21 mouse cellular contexts compared by ENCODE assay signal in genomic region chr10:13782235-13782757, GRCm38 (mm10).
DNase-seq lines count a peak whose midpoint lies in the region; ATAC-seq and TF ChIP-seq lines count a peak whose summit lies in the region.
"Had no signal": no experiment of that assay in that cellular context is flagged by ENCODE, and none has a peak within 500 bp of the region (broad histone marks: within the 10 kb centered on the region; RNA-seq: fewer than 3 reads in every experiment).

No protein-coding gene starts in this region.

- no peak overlapping the region for H3K4me3 ChIP-seq in intestine, embryonic 14.5 days (ENCODE audit: low read depth, low read length)
- no peak overlapping the region for H3K4me3 ChIP-seq in intestine, embryonic 16.5 days (ENCODE audit: low read length)
- H3K4me3 ChIP-seq in kidney, postnatal 0 days (replicated peaks; ENCODE audit: low read depth, low read length) = no peak overlapping the region
- no peak overlapping the region for H3K4me3 ChIP-seq in cortical plate, adult 2 months (ENCODE audit: insufficient read depth, low read length)
- H3K4me3 ChIP-seq in stomach, embryonic 16.5 days (replicated peaks; ENCODE audit: low read length) = no peak overlapping the region
- H3K4me3 ChIP-seq: embryonic facial prominence, embryonic 10.5 days; erythroblast, embryonic 14.5 days; forebrain, embryonic 10.5 days; heart, embryonic 10.5 days; hindbrain, embryonic 12.5 days had no signal

- no peak for DNase-seq in intestine, embryonic 14.5 days (ENCODE audit: low spot score)
- peak; percentile 65 for DNase-seq in kidney, postnatal 0 days (ENCODE audit: low spot score)
- DNase-seq in kidney, postnatal 10 days = no peak
- DNase-seq in right cerebral cortex, postnatal 36 days (ENCODE audit: low spot score in 2 of 2) = no peak
- DNase-seq: adrenal gland, postnatal 10 days; cerebellum, adult 18-20 months; cerebellum, adult 9-11 months; cerebellum, postnatal 36 days; gastrocnemius, postnatal 10 days; heart, adult 18-20 months; heart, postnatal 10 days; heart, postnatal 4 days had no signal

- WGBS in intestine, embryonic 14.5 days = 69% methylated on average over 10 of the region's 10 CpGs
- 76% methylated on average over 10 of the region's 10 CpGs for WGBS in intestine, embryonic 16.5 days
- WGBS in kidney, postnatal 0 days = 31% methylated on average over 10 of the region's 10 CpGs
- WGBS in stomach, embryonic 16.5 days = 68% methylated on average over 10 of the region's 10 CpGs

- H3K27me3 ChIP-seq in intestine, embryonic 14.5 days (replicated peaks; ENCODE audit: control insufficient read depth, insufficient read depth, low read length) = no peaks in the 10 kb centered on the region
- no peaks in the 10 kb centered on the region for H3K27me3 ChIP-seq in intestine, embryonic 16.5 days (replicated peaks; ENCODE audit: control insufficient read depth, insufficient read depth, low read length)
- H3K27me3 ChIP-seq in kidney, postnatal 0 days (ENCODE audit: insufficient read depth, low read length) = no peaks in the 10 kb centered on the region
- H3K27me3 ChIP-seq in stomach, embryonic 16.5 days (ENCODE audit: control insufficient read depth, insufficient read depth, low read length) = no peaks in the 10 kb centered on the region
- H3K27me3 ChIP-seq: hindbrain, embryonic 12.5 days had no signal

- TF ChIP-seq POLR2A in cortical plate, adult 2 months (IDR thresholded peaks at IDR 0.05; ENCODE audit: extremely low read depth, insufficient read depth, low read length) = no peak

- H3K9ac ChIP-seq in intestine, embryonic 14.5 days (ENCODE audit: low read length) = no peak overlapping the region
- H3K9ac ChIP-seq in intestine, embryonic 16.5 days (ENCODE audit: low read depth, low read length) = no peak overlapping the region
- no peak overlapping the region for H3K9ac ChIP-seq in kidney, postnatal 0 days (ENCODE audit: low read depth, low read length)
- H3K9ac ChIP-seq in stomach, embryonic 16.5 days (ENCODE audit: low read length) = no peak overlapping the region
- H3K9ac ChIP-seq: hindbrain, embryonic 12.5 days had no signal

- no peaks in the 10 kb centered on the region for H3K4me1 ChIP-seq in intestine, embryonic 14.5 days (replicated peaks; ENCODE audit: control insufficient read depth, insufficient read depth, low read length)
- H3K4me1 ChIP-seq in intestine, embryonic 16.5 days (ENCODE audit: control insufficient read depth, insufficient read depth, low read length) = no peaks in the 10 kb centered on the region
- 0 out of 2 replicates have a peak, but pooled peaks cover 3% of the 10 kb centered on the region for H3K4me1 ChIP-seq in kidney, postnatal 0 days (replicated peaks; ENCODE audit: insufficient read depth, low read length)
- H3K4me1 ChIP-seq in cortical plate, adult 2 months (ENCODE audit: control insufficient read depth, insufficient read depth, low read length) = peaks cover 5% of the 10 kb centered on the region
- H3K4me1 ChIP-seq in stomach, embryonic 16.5 days (ENCODE audit: control insufficient read depth, insufficient read depth, low read length) = no peaks in the 10 kb centered on the region
- H3K4me1 ChIP-seq: embryonic facial prominence, embryonic 10.5 days; heart, embryonic 10.5 days; hindbrain, embryonic 12.5 days had no signal

- ATAC-seq in intestine, embryonic 14.5 days (replicated peaks; ENCODE audit: low FRiP score, low TSS enrichment, low read depth) = peak; percentile 58; the same call in 1 of the 2 replicates
- no peak for ATAC-seq in intestine, embryonic 16.5 days
- ATAC-seq in kidney, postnatal 0 days (replicated peaks; ENCODE audit: low FRiP score, low read depth) = 0 out of 2 replicates have a peak, but pooled peaks have one; percentile 25
- ATAC-seq in stomach, embryonic 16.5 days (ENCODE audit: insufficient read depth, low FRiP score) = peak; percentile 7; the same call in 1 of the 2 replicates
- ATAC-seq: forebrain, embryonic 14.5 days had no signal

- H3K27ac ChIP-seq in intestine, embryonic 14.5 days (ENCODE audit: low read depth) = no peak overlapping the region
- H3K27ac ChIP-seq in intestine, embryonic 16.5 days (ENCODE audit: low read length) = no peak overlapping the region
- no peak overlapping the region for H3K27ac ChIP-seq in kidney, postnatal 0 days
- peak overlapping the region; percentile 17; the same call in 1 of the 2 replicates for H3K27ac ChIP-seq in cortical plate, adult 2 months (ENCODE audit: insufficient read depth, low read length)
- no peak overlapping the region for H3K27ac ChIP-seq in stomach, embryonic 16.5 days (ENCODE audit: low read length)
- H3K27ac ChIP-seq: embryonic facial prominence, embryonic 10.5 days; forebrain, embryonic 10.5 days; heart, embryonic 10.5 days; hindbrain, embryonic 12.5 days had no signal

- H3K4me2 ChIP-seq in intestine, embryonic 14.5 days (ENCODE audit: low read length) = no peak overlapping the region
- H3K4me2 ChIP-seq in intestine, embryonic 16.5 days (ENCODE audit: low read depth, low read length) = no peak overlapping the region
- H3K4me2 ChIP-seq in kidney, postnatal 0 days (ENCODE audit: low read length) = no peak overlapping the region
- no peak overlapping the region for H3K4me2 ChIP-seq in stomach, embryonic 16.5 days (ENCODE audit: low read depth, low read length)
- H3K4me2 ChIP-seq: hindbrain, embryonic 12.5 days had no signal

- TF ChIP-seq CTCF in kidney, postnatal 0 days (IDR thresholded peaks at IDR 0.05; ENCODE audit: low read depth) = no peak
- no peak for TF ChIP-seq CTCF in cortical plate, adult 2 months (IDR thresholded peaks at IDR 0.05; ENCODE audit: extremely low read depth, insufficient read depth, low read length)

- no peaks in the 10 kb centered on the region for H3K9me3 ChIP-seq in intestine, embryonic 14.5 days (ENCODE audit: control insufficient read depth, low read length)
- H3K9me3 ChIP-seq in intestine, embryonic 16.5 days (ENCODE audit: control insufficient read depth, low read length) = no peaks in the 10 kb centered on the region
- no peaks in the 10 kb centered on the region for H3K9me3 ChIP-seq in kidney, postnatal 0 days (replicated peaks; ENCODE audit: low read length)
- no peaks in the 10 kb centered on the region for H3K9me3 ChIP-seq in stomach, embryonic 16.5 days (replicated peaks; ENCODE audit: control insufficient read depth, low read length)
- H3K9me3 ChIP-seq: embryonic facial prominence, embryonic 10.5 days; forebrain, embryonic 10.5 days; heart, embryonic 10.5 days; hindbrain, embryonic 12.5 days had no signal

- no peaks in the 10 kb centered on the region for H3K36me3 ChIP-seq in intestine, embryonic 14.5 days (ENCODE audit: control insufficient read depth, insufficient read depth, low read length)
- no peaks in the 10 kb centered on the region for H3K36me3 ChIP-seq in intestine, embryonic 16.5 days (ENCODE audit: control insufficient read depth, insufficient read depth, low read length)
- H3K36me3 ChIP-seq in kidney, postnatal 0 days (ENCODE audit: insufficient read depth, low read length) = no peaks in the 10 kb centered on the region
- no peaks in the 10 kb centered on the region for H3K36me3 ChIP-seq in stomach, embryonic 16.5 days (ENCODE audit: control insufficient read depth, insufficient read depth, low read length)
- H3K36me3 ChIP-seq: embryonic facial prominence, embryonic 10.5 days; forebrain, embryonic 10.5 days; hindbrain, embryonic 12.5 days had no signal
